Mouse (Mus musculus) adrenal gland, adult 18-20 months (tissue): ENCODE results near the gene Hoxd4. TPM values are rescaled to one million over a fixed set of nuclear protein-coding genes. Genes with fewer than 3 reads are reported as not detected.

Experiments
- DNase-seq, 2 experiments: peaks; one replicate each; pipeline ENCODE4 v3.0.0; 2021 to 2022; ENCODE audit warnings: low spot score in 2 of 2
- total RNA-seq, 2 experiments: library from RNA; stranded (reverse); gene quantifications; 1 replicate in 1 of 2; 2 replicates in 1 of 2; pipeline ENCODE4 v1.2.3; 2021

Hoxd4 gene
- total RNA-seq, 2 experiments from 2014 or later = 14.9 to 19.6 TPM

GRCm38 (mm10) chr2:74725171-74725570 lies 13.4 kb downstream of the Hoxd4 start:
- no peak for DNase-seq

- no peak for DNase-seq
Observed at GRCm38 (mm10) chr2:74726551-74726950, 14.8 kb downstream of the Hoxd4 start, which contains the start of gene Gm28230. TSS of gene Gm28230 (plus strand) at chr2:74726728.

- DNase-seq = no peak
Observed at GRCm38 (mm10) chr2:74726973-74727639, 15.4 kb downstream of the Hoxd4 start.

GRCm38 (mm10) chr2:74727640-74728302 lies 16.0 kb downstream of the Hoxd4 start:
- no peak for DNase-seq

GRCm38 (mm10) chr2:74728303-74728680 lies 16.6 kb downstream of the Hoxd4 start:
- no peak for DNase-seq

- no peak for DNase-seq
Observed at GRCm38 (mm10) chr2:74730331-74730730, 18.6 kb downstream of the Hoxd4 start.

- DNase-seq = no peak
Observed at GRCm38 (mm10) chr2:74731055-74731454, 19.3 kb downstream of the Hoxd4 start.

- no peak for DNase-seq
Observed at GRCm38 (mm10) chr2:74731799-74732512, 20.2 kb downstream of the Hoxd4 start.

- DNase-seq = no peak
Observed at GRCm38 (mm10) chr2:74732513-74733316, 21.0 kb downstream of the Hoxd4 start.

GRCm38 (mm10) chr2:74733317-74733661 lies 21.6 kb downstream of the Hoxd4 start:
- no peak for DNase-seq

- no peak for DNase-seq
Observed at GRCm38 (mm10) chr2:74733765-74734164, 22.0 kb downstream of the Hoxd4 start.

GRCm38 (mm10) chr2:74734451-74734850 lies 22.7 kb downstream of the Hoxd4 start:
- DNase-seq = no peak

GRCm38 (mm10) chr2:74734996-74735811 lies 23.5 kb downstream of the Hoxd4 start:
- no peak for DNase-seq

- DNase-seq = no peak
Observed at GRCm38 (mm10) chr2:74735851-74736687, 24.3 kb downstream of the Hoxd4 start.

GRCm38 (mm10) chr2:74736688-74737577 lies 25.2 kb downstream of the Hoxd4 start:
- DNase-seq = no peak

- no peak for DNase-seq
Observed at GRCm38 (mm10) chr2:74737578-74738070, 25.9 kb downstream of the Hoxd4 start.

GRCm38 (mm10) chr2:74738623-74739475 lies 27.1 kb downstream of the Hoxd4 start:
- DNase-seq = no peak

GRCm38 (mm10) chr2:74739476-74739800 lies 27.7 kb downstream of the Hoxd4 start:
- no peak for DNase-seq
